Mouse (Mus musculus) midbrain, embryonic 13.5 days (tissue): ENCODE data around the gene Gm12800. TPM values are rescaled to one million over a fixed set of nuclear protein-coding genes. Genes with fewer than 3 reads are reported as not detected.
"Not testable (repeated sequence)": the region's sequence is repeated elsewhere in the genome, so short reads cannot be mapped to it uniquely, and the experiment has no call there.

Experiments used
- ATAC-seq: fragments of 200-750 bp; cut with Nextera tagmentation; 2 replicates; pipeline ENCODE4 v1.8.0; 2017; ENCODE audit warnings: mild to moderate bottlenecking, moderate TSS enrichment, moderate library complexity
- H3K27ac ChIP-seq: fragments of 300-500 bp; sonication (generic); 2 replicates; pipeline ENCODE4 v1.5.1; 2015; ENCODE audit warnings: inconsistent platforms, mild to moderate bottlenecking, moderate library complexity
- H3K27me3 ChIP-seq: fragments of 300-500 bp; sonication (generic); 2 replicates; pipeline ENCODE4 v1.6.1; 2015; ENCODE audit warnings: mild to moderate bottlenecking, inconsistent platforms
- H3K36me3 ChIP-seq: fragments of 300-500 bp; sonication (generic); 2 replicates; pipeline ENCODE4 v1.6.1; 2015; ENCODE audit warnings: mild to moderate bottlenecking, inconsistent platforms
- H3K4me1 ChIP-seq: fragments of 300-500 bp; sonication (generic); replicated peaks from 2 replicates; pipeline ENCODE4 v1.6.1; 2015; ENCODE audit warnings: inconsistent platforms
- H3K4me2 ChIP-seq: fragments of 300-500 bp; sonication (generic); replicated peaks from 2 replicates; pipeline ENCODE4 v1.6.1; 2015; ENCODE audit warnings: moderate library complexity, mild to moderate bottlenecking, inconsistent platforms
- H3K4me3 ChIP-seq: fragments of 300-500 bp; sonication (generic); replicated peaks from 2 replicates; pipeline ENCODE4 v1.5.1; 2015; ENCODE audit warnings: mild to moderate bottlenecking, inconsistent platforms
- H3K9ac ChIP-seq: fragments of 300-500 bp; sonication (generic); replicated peaks from 2 replicates; pipeline ENCODE4 v1.6.1; 2015; ENCODE audit warnings: mild to moderate bottlenecking, inconsistent platforms
- H3K9me3 ChIP-seq: fragments of 300-500 bp; sonication (generic); 2 replicates; pipeline ENCODE4 v1.6.1; 2016; ENCODE audit warnings: mild to moderate bottlenecking, inconsistent platforms
- WGBS: fragments of 180-500 bp; shearing (Covaris S2); methylation state at CpG from one replicate; pipeline ENCODE4 v1.1.7; 2015; 5-methylcytosine and 5-hydroxymethylcytosine counted together
- polyA plus RNA-seq: library from polyadenylated mRNA; unstranded; fragments of >200 nt; fragmentation: Nextera tagmentation; extraction: Ambion mirVana; gene quantifications from 2 replicates; pipeline ENCODE4 v1.2.1, GENCODE M21; 2015

The Gm12800 gene
- polyA plus RNA-seq, result not detected in 2 replicates

DNA sequence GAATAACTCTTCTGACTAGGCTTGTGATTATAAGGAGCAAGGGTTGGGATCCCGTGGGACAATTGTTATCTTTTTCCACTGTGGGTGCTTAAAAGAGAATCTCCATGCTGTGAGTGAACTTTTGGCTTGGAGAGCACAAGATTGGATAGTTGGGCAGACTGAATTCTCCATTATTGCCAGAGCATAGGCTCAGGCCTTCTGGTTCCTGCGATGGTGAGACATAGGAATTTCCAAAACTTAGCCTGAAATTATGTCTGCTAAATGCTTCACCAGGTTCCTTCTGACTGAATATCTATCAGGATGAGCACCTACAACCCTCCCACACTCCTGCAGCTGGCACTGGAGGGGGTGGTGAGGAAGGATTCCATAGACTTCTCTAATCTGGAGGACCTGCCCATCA is at the start of gene Gm12800:
Gm12800 (plus strand) TSS at position 301 of the 400 bp plus-strand sequence.
- WGBS, result 97% methylated on average over 2 of the region's 2 CpGs
- not testable (repeated sequence) for H3K9ac ChIP-seq, H3K4me2 ChIP-seq, H3K4me3 ChIP-seq, ATAC-seq, H3K9me3 ChIP-seq, H3K27me3 ChIP-seq, H3K36me3 ChIP-seq, H3K27ac ChIP-seq, H3K4me1 ChIP-seq

DNA sequence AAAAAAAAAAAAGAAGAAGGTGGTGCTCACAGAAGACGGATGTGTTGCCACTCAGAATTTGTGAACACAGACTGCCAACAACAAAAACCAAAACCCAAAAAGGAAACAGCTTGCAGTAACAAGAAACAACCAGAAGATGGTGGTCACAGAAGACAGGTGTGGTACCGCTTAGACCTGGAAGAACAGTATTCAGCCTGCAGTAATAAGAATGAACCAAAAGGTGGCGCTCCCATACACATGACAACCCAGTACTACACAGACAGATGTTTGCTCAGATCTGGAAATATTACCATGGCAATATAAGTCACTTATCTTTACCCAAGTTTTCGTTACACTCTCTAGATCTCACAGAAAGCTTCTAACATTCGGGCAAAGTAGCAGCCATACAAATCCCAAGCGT is 48.0 kb upstream of the Gm12800 start:
- no peaks in the 10 kb centered on the region for H3K36me3 ChIP-seq
- no peak overlapping the region for H3K27ac ChIP-seq
- no peaks in the 10 kb centered on the region for H3K9me3 ChIP-seq
- ATAC-seq, result no peak
- H3K4me2 ChIP-seq, result no peak overlapping the region
- H3K4me1 ChIP-seq, result no peaks in the 10 kb centered on the region
- H3K9ac ChIP-seq, result no peak overlapping the region
- no peaks in the 10 kb centered on the region for H3K27me3 ChIP-seq
- no peak overlapping the region for H3K4me3 ChIP-seq
- WGBS, result 48% methylated on average over 6 of the region's 6 CpGs

- Histone ChIP-seq H3K9ac (no peak overlapping the region), H3K27me3 (no peaks in the 10 kb centered on the region), H3K4me1 (no peaks in the 10 kb centered on the region), H3K27ac (no peak overlapping the region), H3K4me2 (no peak overlapping the region), H3K36me3 (no peaks in the 10 kb centered on the region), H3K4me3 (no peak overlapping the region), H3K9me3 (no peaks in the 10 kb centered on the region)
- WGBS, result 85% methylated on average over 6 of the region's 6 CpGs
- ATAC-seq, result no peak
Measured at GRCm38 (mm10) chr4:101862289-101862688, 46.6 kb upstream of the Gm12800 start.

DNA sequence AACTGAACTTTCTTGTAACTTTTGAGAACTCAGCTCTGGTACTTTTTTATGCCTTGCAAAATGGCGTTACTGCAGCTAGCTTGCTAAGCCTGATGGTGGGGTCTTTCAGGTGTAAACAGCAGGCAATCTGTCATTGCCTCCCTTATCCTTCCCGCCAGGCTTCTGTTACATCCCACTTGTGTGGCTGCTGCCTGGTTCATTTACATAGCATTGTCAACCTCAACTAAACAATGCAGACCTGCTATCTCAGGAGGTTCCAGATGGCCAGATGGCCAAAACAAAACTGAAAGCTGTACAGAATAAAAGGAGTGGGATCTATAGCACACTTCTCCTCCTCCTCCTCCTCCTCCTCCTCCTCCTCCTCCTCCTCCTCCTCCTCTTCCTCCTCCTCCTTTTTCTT is 36.9 kb upstream of the Gm12800 start:
- ATAC-seq, H3K9me3 ChIP-seq, H3K4me3 ChIP-seq, H3K4me1 ChIP-seq, H3K9ac ChIP-seq, H3K36me3 ChIP-seq, H3K27me3 ChIP-seq, H3K4me2 ChIP-seq, H3K27ac ChIP-seq: not testable (repeated sequence)
- WGBS, result 72% methylated on average over 2 of the region's 2 CpGs

DNA sequence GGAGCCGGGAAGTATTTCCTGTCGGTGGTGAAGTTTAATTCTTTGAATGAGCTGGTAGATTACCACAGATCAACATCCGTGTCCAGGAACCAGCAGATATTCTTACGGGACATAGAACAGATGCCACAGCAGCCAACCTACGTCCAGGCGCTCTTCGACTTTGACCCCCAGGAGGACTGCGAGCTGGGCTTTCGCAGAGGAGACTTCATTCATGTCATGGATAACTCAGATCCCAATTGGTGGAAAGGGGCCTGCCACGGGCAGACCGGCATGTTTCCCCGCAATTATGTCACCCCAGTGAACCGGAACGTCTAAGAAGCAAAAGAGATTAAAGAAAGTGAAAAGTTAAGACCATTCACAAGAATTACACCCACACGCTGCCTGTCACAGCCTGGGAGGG is 33.2 kb upstream of the Gm12800 start:
- not testable (repeated sequence) for H3K36me3 ChIP-seq, H3K4me3 ChIP-seq, ATAC-seq, H3K27me3 ChIP-seq, H3K4me1 ChIP-seq, H3K4me2 ChIP-seq, H3K27ac ChIP-seq, H3K9me3 ChIP-seq, H3K9ac ChIP-seq
- 77% methylated on average over 15 of the region's 15 CpGs for WGBS

GRCm38 (mm10) chr4:101883641-101884040 is 25.3 kb upstream of the Gm12800 start:
- Histone ChIP-seq H3K27me3 (no peaks in the 10 kb centered on the region), H3K9ac (no peak overlapping the region), H3K4me2 (no peak overlapping the region), H3K4me3 (no peak overlapping the region), H3K9me3 (no peaks in the 10 kb centered on the region), H3K4me1 (no peaks in the 10 kb centered on the region), H3K36me3 (no peaks in the 10 kb centered on the region), H3K27ac (no peak overlapping the region)
- ATAC-seq, result no peak
- WGBS, result 50% methylated on average over 3 of the region's 3 CpGs

GRCm38 (mm10) chr4:101889377-101889776 is 19.5 kb upstream of the Gm12800 start:
- Histone ChIP-seq H3K27ac (no peak overlapping the region), H3K27me3 (no peaks in the 10 kb centered on the region), H3K4me3 (no peak overlapping the region), H3K4me1 (no peaks in the 10 kb centered on the region), H3K9me3 (no peaks in the 10 kb centered on the region), H3K4me2 (no peak overlapping the region), H3K9ac (no peak overlapping the region), H3K36me3 (no peaks in the 10 kb centered on the region)
- no peak for ATAC-seq

GRCm38 (mm10) chr4:101893656-101894420 is 15.1 kb upstream of the Gm12800 start, which contains the start of gene C130073F10Rik:
Gene C130073F10Rik, minus strand, starts transcription at chr4:101893789.
- H3K9ac ChIP-seq, result no peak within 1 kb of the TSS
- H3K4me3 ChIP-seq, result no peak within 1 kb of the TSS
- H3K27me3 ChIP-seq, result no peaks in the 10 kb centered on the region
- 90% methylated on average over 7 of the region's 7 CpGs for WGBS
- ATAC-seq, result no peak
- no peak within 1 kb of the TSS for H3K27ac ChIP-seq
- H3K4me1 ChIP-seq, result no peaks in the 10 kb centered on the region
- H3K4me2 ChIP-seq, result no peak within 1 kb of the TSS
- H3K36me3 ChIP-seq, result no peaks in the 10 kb centered on the region
- H3K9me3 ChIP-seq, result no peaks in the 10 kb centered on the region

DNA sequence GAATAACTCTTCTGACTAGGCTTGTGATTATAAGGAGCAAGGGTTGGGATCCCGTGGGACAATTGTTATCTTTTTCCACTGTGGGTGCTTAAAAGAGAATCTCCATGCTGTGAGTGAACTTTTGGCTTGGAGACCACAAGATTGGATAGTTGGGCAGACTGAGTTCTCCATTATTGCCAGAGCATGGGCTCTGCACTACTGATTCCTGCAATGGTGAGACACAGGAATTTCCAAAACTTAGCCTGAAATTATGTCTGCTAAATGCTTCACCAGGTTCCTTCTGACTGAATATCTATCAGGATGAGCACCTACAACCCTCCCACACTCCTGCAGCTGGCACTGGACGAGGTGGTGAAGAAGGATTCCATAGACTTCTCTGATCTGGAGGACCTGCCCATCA is 31.2 kb downstream of the Gm12800 start, which contains the start of gene Gm12794:
Gm12794 (plus strand) TSS at position 301 of the 400 bp plus-strand sequence.
- not testable (repeated sequence) for H3K9ac ChIP-seq

More for the DNA sequence above, 31.2 kb downstream of the Gm12800 start, which contains the start of gene Gm12794:
- not testable (repeated sequence) for H3K4me1 ChIP-seq, H3K27me3 ChIP-seq, H3K4me2 ChIP-seq, H3K9me3 ChIP-seq, ATAC-seq, H3K36me3 ChIP-seq, H3K4me3 ChIP-seq, H3K27ac ChIP-seq
- WGBS, result 79% methylated on average over 2 of the region's 2 CpGs

Other genes with a start within 250 kb of the Gm12800 start
- gene Lepr, start 191.7 kb upstream of the Gm12800 start, polyA plus RNA-seq, result 1.9 and 2.7 TPM in 2 replicates
- gene B020004J07Rik, start 65.1 kb upstream of the Gm12800 start, polyA plus RNA-seq, result not detected in 2 replicates
- gene C130073F10Rik, start 15.3 kb upstream of the Gm12800 start, polyA plus RNA-seq, result not detected in 2 replicates
- gene Gm12794, start 31.3 kb downstream of the Gm12800 start, polyA plus RNA-seq, result not detected in 2 replicates
- gene Gm12790, start 71.9 kb downstream of the Gm12800 start, polyA plus RNA-seq, result not detected in 2 replicates
- not detected in 2 replicates for gene Gm12789, start 77.5 kb downstream of the Gm12800 start, polyA plus RNA-seq
- gene Pde4b, start 178.4 kb downstream of the Gm12800 start, polyA plus RNA-seq, result 23.8 and 31.4 TPM in 2 replicates